Mouse (Mus musculus) stomach, embryonic 14.5 days (tissue): ENCODE results near the gene Mars. TPM values are rescaled to one million over a fixed set of nuclear protein-coding genes. Genes with fewer than 3 reads are reported as not detected.
A peak's percentile ranks its signal among the peaks of the same experiment; 100 is the strongest.

Source experiments
- ATAC-seq: fragments of 200-750 bp; cut with Nextera tagmentation; 2 replicates; pipeline ENCODE4 v1.8.0; 2017; ENCODE audit warnings: low read depth, moderate TSS enrichment; ENCODE audit not compliant: insufficient number of reproducible peaks, insufficient read depth, low FRiP score
- H3K27ac ChIP-seq: fragments of 300-500 bp; sonication (generic); 2 replicates; pipeline ENCODE4 v1.5.1; 2014; ENCODE audit warnings: mild to moderate bottlenecking, low read length, moderate library complexity, mixed read lengths
- H3K27me3 ChIP-seq: fragments of 300-500 bp; sonication (generic); 2 replicates; pipeline ENCODE4 v1.6.1; 2014; ENCODE audit warnings: low read length, control low read depth, mixed read lengths; ENCODE audit not compliant: control insufficient read depth, insufficient read depth
- H3K36me3 ChIP-seq: fragments of 300-500 bp; sonication (generic); 2 replicates; pipeline ENCODE4 v1.6.1; 2014; ENCODE audit warnings: mild to moderate bottlenecking, control low read depth, low read length, moderate library complexity, mixed read lengths; ENCODE audit not compliant: control insufficient read depth, insufficient read depth
- H3K4me1 ChIP-seq: fragments of 300-500 bp; sonication (generic); 2 replicates; pipeline ENCODE4 v1.6.1; 2014; ENCODE audit warnings: low read length, control low read depth, mixed read lengths; ENCODE audit not compliant: control insufficient read depth, insufficient read depth
- H3K4me2 ChIP-seq: fragments of 300-500 bp; sonication (generic); replicated peaks from 2 replicates; pipeline ENCODE4 v1.6.1; 2014; ENCODE audit warnings: low read depth, low read length, control low read depth
- H3K4me3 ChIP-seq: fragments of 300-500 bp; sonication (generic); 2 replicates; pipeline ENCODE4 v1.5.1; 2014; ENCODE audit warnings: low read depth, low read length, control low read depth
- H3K9ac ChIP-seq: fragments of 300-500 bp; sonication (generic); replicated peaks from 2 replicates; pipeline ENCODE4 v1.6.1; 2014; ENCODE audit warnings: low read depth, mild to moderate bottlenecking, control low read depth, low read length, moderate library complexity, mixed read lengths
- H3K9me3 ChIP-seq: fragments of 300-500 bp; sonication (generic); 2 replicates; pipeline ENCODE4 v1.6.1; 2016; ENCODE audit warnings: low read depth, low read length, control low read depth; ENCODE audit not compliant: control insufficient read depth
- WGBS: fragments of 180-500 bp; shearing (Covaris S2); extraction: QIAGEN DNeasy Blood & Tissue Kit; methylation state at CpG from one replicate; pipeline ENCODE4 v1.1.7; 2014; 5-methylcytosine and 5-hydroxymethylcytosine counted together
- polyA plus RNA-seq: library from polyadenylated mRNA; unstranded; fragments of >200 nt; fragmentation: Nextera tagmentation; extraction: Ambion mirVana; gene quantifications from 2 replicates; pipeline ENCODE4 v1.2.1, GENCODE M21; 2014

Mars gene
- polyA plus RNA-seq, 1 experiment from 2014 or later = 107 TPM

- Histone ChIP-seq H3K27me3 (0 out of 2 replicates have a peak, but pooled peaks cover 19% of the 10 kb centered on the region), H3K36me3 (peaks cover 12% of the 10 kb centered on the region; the same call in 1 of the 2 replicates), H3K9ac (no peak overlapping the region), H3K4me1 (peaks cover 14% of the 10 kb centered on the region; the same call in 1 of the 2 replicates), H3K4me2 (no peak overlapping the region), H3K4me3 (no peak overlapping the region), H3K9me3 (0 out of 2 replicates have a peak, but pooled peaks cover 3% of the 10 kb centered on the region), H3K27ac (no peak overlapping the region)
- WGBS = 79% methylated on average over 7 of the region's 7 CpGs
- no peak for ATAC-seq
These were observed 18.6 kb upstream of the Mars start for GRCm38 (mm10) chr10:127330212-127330611.

- WGBS = 44% methylated on average over 18 of the region's 18 CpGs
- peaks cover 9% of the 10 kb centered on the region; the same call in 1 of the 2 replicates for H3K36me3 ChIP-seq
These were observed 16.0 kb upstream of the Mars start for GRCm38 (mm10) chr10:127327461-127328145.

GRCm38 (mm10) chr10:127326828-127327227 lies 15.2 kb upstream of the Mars start:
- no peak overlapping the region for H3K27ac ChIP-seq
- 6% methylated on average over 29 of the region's 29 CpGs for WGBS
- H3K36me3 ChIP-seq = peaks cover 9% of the 10 kb centered on the region; the same call in 1 of the 2 replicates
- H3K4me2 ChIP-seq = peak overlapping the region; percentile 96
- peak overlapping the region; percentile 36 for H3K9ac ChIP-seq
- H3K4me1 ChIP-seq = peaks cover 14% of the 10 kb centered on the region; the same call in 1 of the 2 replicates
- ATAC-seq = no peak
- H3K4me3 ChIP-seq = peak overlapping the region; percentile 48
- 0 out of 2 replicates have a peak, but pooled peaks cover 3% of the 10 kb centered on the region for H3K9me3 ChIP-seq
- 0 out of 2 replicates have a peak, but pooled peaks cover 22% of the 10 kb centered on the region for H3K27me3 ChIP-seq

More at GRCm38 (mm10) chr10:127327461-127328145, 16.0 kb upstream of the Mars start:
- no peak overlapping the region for H3K27ac ChIP-seq
- H3K4me3 ChIP-seq = no peak overlapping the region
- 0 out of 2 replicates have a peak, but pooled peaks cover 3% of the 10 kb centered on the region for H3K9me3 ChIP-seq
- H3K4me1 ChIP-seq = peaks cover 14% of the 10 kb centered on the region; the same call in 1 of the 2 replicates
- no peak for ATAC-seq
- no peak overlapping the region for H3K9ac ChIP-seq
- H3K27me3 ChIP-seq = 0 out of 2 replicates have a peak, but pooled peaks cover 22% of the 10 kb centered on the region
- no peak overlapping the region for H3K4me2 ChIP-seq

GRCm38 (mm10) chr10:127326017-127326801 lies 14.6 kb upstream of the Mars start:
- Histone ChIP-seq H3K36me3 (peaks cover 6% of the 10 kb centered on the region; the same call in 1 of the 2 replicates), H3K9me3 (0 out of 2 replicates have a peak, but pooled peaks cover 3% of the 10 kb centered on the region), H3K4me1 (peaks cover 14% of the 10 kb centered on the region; the same call in 1 of the 2 replicates), H3K27me3 (0 out of 2 replicates have a peak, but pooled peaks cover 22% of the 10 kb centered on the region), H3K27ac (no peak overlapping the region), H3K4me2 (peak overlapping the region; percentile 96), H3K9ac (peak overlapping the region; percentile 36), H3K4me3 (peak overlapping the region; percentile 48)
- ATAC-seq = no peak
- 1% methylated on average over 51 of the region's 54 CpGs for WGBS

DNA sequence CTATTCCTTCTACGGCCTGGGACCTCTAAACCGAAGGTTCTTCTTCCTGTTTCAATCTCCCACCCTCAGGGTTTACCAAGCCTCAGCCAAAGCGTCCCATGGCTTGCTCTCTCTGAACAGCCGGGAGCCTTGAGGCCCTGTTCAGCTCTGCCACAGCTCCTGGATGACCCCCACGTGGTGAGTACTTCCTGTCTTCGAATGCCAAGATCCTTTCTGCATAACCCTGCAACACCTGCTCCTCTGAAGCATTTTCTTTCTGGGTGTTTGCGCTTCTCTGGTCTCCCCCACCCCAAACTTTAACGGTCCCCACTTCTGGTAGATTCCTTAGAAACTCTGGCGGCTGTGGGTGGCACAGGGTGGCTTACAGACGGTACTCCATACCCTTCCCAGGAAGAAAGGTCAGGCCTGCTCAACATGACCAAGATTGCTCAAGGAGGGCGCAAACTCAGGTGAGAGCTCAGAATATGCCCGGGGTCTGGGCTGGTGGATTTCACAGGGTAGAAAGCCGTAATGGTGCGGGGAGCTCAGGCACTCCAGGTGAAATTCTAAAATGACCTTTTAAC lies 13.9 kb upstream of the Mars start:
- no peaks in the 10 kb centered on the region; the same call in 1 of the 2 replicates for H3K36me3 ChIP-seq
- ATAC-seq = no peak
- H3K4me2 ChIP-seq = peak overlapping the region; percentile 96
- peaks cover 14% of the 10 kb centered on the region; the same call in 1 of the 2 replicates for H3K4me1 ChIP-seq
- WGBS = 36% methylated on average over 14 of the region's 14 CpGs
- H3K9me3 ChIP-seq = 0 out of 2 replicates have a peak, but pooled peaks cover 3% of the 10 kb centered on the region
- 0 out of 2 replicates have a peak, but pooled peaks cover 22% of the 10 kb centered on the region for H3K27me3 ChIP-seq
- no peak overlapping the region for H3K27ac ChIP-seq
- peak overlapping the region; percentile 48; the same call in 1 of the 2 replicates for H3K4me3 ChIP-seq
- no peak overlapping the region for H3K9ac ChIP-seq

DNA sequence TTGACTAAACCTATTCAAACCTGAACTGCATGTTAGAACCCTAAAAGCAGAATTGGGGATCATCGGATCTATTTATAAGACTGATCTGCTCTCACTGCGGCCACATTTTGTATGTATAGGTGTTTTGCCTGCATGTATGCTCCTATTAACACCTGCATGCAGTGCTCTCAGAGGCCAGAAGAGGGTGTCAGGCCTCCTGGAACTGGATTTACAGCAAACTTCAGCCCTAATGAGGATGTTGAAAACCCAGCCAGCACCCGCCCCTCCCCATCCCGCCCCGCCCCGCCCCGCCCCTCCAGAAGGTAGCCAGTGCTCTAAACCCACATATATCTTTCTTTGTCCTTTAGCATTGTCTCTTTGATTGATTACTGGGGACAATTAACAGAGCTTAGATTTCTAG lies 12.9 kb upstream of the Mars start:
- H3K4me2 ChIP-seq = no peak overlapping the region
- H3K4me1 ChIP-seq = peaks cover 14% of the 10 kb centered on the region; the same call in 1 of the 2 replicates
- H3K36me3 ChIP-seq = no peaks in the 10 kb centered on the region
- 0 out of 2 replicates have a peak, but pooled peaks cover 3% of the 10 kb centered on the region for H3K9me3 ChIP-seq
- no peak overlapping the region for H3K9ac ChIP-seq
- WGBS = 14% methylated on average over 7 of the region's 7 CpGs
- H3K27ac ChIP-seq = no peak overlapping the region
- no peak for ATAC-seq
- H3K4me3 ChIP-seq = no peak overlapping the region
- H3K27me3 ChIP-seq = 0 out of 2 replicates have a peak, but pooled peaks cover 22% of the 10 kb centered on the region

DNA sequence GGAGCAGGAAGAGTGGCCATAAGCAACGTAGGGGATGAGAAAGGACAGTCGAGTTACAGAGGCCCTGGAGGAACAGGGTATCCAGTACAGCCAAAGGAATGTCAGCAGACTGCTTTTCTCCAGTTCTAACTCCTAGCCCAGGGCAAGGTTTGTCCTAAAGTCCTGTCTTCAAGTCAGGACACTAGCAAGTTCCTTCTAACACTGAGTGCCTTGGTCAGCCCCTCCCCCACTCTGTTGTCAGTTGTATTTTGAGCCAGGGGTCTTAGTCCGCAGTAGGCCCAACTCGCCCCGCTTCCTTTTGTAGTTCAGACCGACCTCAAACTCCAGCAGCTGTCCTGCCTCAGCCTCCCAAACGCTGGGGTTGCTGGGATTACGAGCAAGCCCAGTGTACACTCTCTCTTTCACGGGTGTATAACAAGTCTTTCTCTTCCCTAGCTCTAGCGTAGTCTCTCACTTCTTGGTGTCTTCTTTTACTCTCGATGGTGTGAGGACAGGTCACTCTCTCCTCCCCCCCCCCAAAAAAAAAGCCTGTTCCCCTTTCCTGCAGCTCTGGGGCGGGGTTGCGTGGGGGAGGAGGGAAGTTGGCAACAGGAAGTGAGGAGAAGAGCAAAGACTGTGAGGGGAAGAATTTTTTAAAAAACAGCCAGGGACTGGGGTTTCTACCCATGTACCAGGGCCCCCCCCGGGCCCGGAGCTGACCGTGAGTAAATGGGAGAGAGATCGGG lies 11.7 kb upstream of the Mars start:
- Histone ChIP-seq H3K27ac (no peak overlapping the region), H3K36me3 (no peaks in the 10 kb centered on the region), H3K4me3 (no peak overlapping the region), H3K9me3 (0 out of 2 replicates have a peak, but pooled peaks cover 3% of the 10 kb centered on the region), H3K27me3 (0 out of 2 replicates have a peak, but pooled peaks cover 22% of the 10 kb centered on the region), H3K4me1 (peaks cover 14% of the 10 kb centered on the region; the same call in 1 of the 2 replicates), H3K4me2 (no peak overlapping the region), H3K9ac (no peak overlapping the region)
- no peak for ATAC-seq
- WGBS = 74% methylated on average over 17 of the region's 17 CpGs
